Mouse (Mus musculus): ENCODE measurements around the gene Stox2.

Gene Stox2

DNA sequence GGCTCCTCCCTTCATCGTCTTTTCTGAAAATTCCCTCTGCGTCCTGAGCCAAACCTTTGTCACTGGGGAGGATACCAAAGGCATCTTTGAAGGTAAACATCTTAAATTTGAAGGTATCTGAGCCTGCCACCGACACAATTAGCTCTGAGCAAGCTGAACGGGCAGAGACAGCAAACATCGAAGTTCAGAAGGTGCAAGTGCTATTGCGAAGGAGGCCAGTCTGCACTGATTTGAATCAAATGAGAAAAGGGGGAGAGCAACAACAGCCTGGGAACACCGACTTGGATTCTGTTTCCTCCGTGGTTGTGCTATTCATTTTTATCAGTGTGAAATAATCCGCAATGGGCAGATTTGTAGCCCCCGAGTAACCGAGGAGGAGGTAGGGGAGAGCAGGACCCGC lies 202.5 kb downstream of the Stox2 start:
- DNase-seq (ENCODE audit: low read depth in 2 of 2, low spot score in 2 of 2) = no peak

DNA sequence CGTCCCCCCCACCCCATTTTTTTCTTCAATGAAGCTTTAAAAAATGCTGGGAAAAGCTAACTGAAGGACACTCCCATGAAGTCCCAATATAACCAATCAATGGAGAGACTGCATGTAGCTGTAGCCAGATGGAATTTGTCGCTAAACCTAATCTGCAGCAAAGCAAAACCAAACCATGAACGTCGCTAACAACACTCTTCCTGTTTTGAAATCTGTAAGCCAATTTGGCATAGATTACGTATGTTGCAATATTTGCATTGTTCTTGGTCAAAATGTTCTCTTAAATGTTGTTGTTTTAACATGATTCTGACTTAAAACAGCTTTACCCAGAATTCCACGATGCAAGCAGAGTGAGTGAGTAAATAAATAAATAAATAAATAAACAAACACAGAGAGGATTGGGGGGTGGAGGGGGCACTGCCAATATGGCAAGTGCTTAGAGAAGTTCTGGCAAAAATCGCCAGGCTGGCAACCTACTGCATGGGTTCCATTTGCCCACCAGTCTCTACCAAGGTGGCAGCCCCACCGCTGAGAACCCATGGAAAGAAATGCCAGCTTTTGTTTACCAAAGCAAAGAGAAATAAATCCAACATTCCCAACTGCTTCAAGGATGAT lies 203.0 kb downstream of the Stox2 start:
- no peak for DNase-seq (ENCODE audit: low read depth in 2 of 2, low spot score in 2 of 2)

DNA sequence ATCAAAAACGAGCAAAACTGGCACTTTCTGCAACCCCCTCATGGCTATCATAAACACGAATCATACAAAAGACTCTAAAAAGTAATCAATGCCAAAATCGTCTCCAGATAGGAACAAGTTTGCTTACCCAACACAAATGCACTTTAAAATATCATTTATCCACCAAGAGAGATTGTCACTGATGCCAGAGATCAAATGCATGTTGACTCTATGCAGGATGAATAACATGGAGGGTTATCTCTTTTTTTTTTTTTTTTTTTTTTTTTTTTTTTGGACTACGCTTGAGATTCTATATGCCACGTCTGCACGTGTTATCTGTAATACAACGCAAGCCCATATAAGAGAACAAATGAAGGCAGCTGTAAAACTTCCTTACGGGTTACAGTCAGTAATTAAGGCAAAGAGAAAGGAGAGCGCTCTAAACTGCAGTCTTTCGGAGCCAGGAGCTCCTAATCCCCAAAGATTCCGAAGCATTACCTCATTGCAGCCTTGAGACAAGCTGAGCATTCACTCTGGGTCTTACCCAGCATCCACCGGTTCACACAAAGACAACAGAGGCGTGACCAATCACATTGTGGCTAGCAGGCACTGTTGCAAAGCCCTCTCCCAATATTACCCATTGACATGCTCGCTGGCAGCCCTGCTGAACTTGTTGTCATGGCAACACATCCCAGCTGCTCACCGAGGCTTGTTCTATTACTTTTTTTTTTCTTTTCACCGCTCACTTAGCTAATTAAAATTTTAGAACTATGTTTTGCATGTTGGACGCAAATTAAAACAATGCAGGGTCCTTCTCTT lies 203.8 kb downstream of the Stox2 start:
- no peak for DNase-seq (ENCODE audit: low read depth in 2 of 2, low spot score in 2 of 2)

DNA sequence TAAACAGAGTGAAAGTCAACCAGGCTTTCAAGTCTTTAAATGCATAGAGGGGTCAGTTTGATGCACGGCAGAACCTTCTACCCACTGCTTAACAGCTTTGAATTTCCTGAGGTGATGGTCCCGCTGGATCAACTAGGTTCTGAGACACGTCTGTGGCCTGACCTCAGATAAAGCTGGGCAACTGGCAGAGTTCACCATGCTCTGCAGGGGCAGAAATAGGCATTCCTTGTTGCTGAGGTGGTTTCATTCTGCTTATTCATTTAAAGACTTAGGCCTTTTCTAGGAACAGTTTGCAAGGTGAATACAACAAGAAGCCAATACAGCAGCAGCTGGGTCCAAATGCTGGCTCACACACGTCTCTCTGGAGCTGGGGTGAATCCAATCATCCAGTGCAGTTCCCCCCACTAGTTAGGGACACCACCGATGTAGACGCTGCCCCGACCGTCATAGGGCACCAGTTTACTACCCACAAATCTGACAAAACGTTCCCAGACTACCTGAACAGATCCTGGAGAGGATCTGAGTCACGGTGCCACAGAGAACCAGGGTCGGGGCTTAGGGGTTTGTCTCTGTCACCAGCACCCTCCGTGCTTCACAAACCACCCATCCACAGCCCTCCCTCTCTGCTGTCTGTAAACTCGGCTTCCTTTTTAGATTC lies 204.6 kb downstream of the Stox2 start:
- DNase-seq (ENCODE audit: low read depth in 2 of 2, low spot score in 2 of 2) = no peak

DNA sequence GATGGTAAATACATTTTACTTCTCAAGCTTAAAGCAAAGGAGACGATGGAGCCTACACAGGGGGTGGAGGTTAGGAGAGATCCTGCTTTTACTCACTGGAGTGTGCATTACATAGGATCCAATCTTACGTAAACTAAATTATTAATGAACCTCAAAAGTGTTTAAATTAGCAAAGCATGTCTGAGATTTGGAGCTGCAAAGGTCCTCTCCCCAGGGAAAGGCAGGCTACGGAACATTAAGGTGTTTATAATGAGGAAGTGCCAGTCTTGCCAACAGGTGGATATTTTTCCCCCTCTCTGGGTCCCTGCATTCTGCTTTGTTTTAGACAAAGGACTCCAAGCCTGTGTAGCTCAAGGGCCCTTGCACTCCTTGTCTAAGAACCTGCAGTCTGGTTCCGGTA lies 205.3 kb downstream of the Stox2 start:
- no peak for DNase-seq (ENCODE audit: low read depth in 2 of 2, low spot score in 2 of 2)

DNA sequence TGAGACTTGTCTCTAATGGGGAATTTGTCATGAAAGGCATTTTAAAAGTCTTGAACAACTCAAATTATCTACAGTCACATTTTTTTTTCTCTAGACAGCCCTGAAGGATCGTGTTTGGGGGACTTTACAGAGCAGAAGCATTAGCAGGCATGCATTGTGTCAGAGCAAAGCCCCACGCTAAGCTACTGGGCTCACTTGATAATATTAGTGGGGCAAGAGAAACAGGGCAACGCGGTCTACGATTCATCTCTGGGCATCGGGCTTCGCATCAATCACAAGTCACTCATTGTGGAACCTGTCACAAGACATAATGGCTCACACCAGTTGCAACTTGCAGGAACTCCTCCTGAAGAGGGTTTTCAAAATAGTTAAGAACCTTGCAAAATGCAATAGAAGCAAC lies 205.9 kb downstream of the Stox2 start:
- no peak for DNase-seq (ENCODE audit: low read depth in 2 of 2, low spot score in 2 of 2)

- no peak for DNase-seq (ENCODE audit: low read depth in 2 of 2, low spot score in 2 of 2)
Observed at GRCm38 (mm10) chr8:47232081-47232480, 214.1 kb downstream of the Stox2 start.

- no peak for DNase-seq (ENCODE audit: low read depth in 2 of 2, low spot score in 2 of 2)
Observed at GRCm38 (mm10) chr8:47230057-47230456, 216.1 kb downstream of the Stox2 start.

DNA sequence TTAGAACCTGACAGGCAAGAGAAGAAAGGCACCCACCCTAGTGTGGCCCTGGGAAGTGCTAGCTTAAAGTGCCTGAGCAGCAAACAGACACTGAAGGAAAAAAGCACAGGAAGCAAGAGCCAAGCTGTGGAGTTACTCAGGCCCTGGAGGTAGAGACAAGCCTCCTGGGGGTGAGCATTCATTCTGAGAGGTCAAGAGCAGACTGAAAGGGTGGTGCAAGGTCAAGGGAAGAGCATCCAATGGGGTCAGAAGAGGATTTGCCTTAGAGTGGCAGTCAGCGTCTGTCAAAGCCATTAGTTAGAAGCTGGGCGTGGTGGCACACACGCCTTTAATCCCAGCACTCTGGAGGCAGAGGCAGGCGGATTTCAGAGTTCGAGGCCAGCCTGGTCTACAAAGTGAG lies 224.3 kb downstream of the Stox2 start:
- no peak for DNase-seq (ENCODE audit: low read depth in 2 of 2, low spot score in 2 of 2)

- DNase-seq (ENCODE audit: low read depth in 2 of 2, low spot score in 2 of 2) = no peak
Observed at GRCm38 (mm10) chr8:47221191-47221590, 225.0 kb downstream of the Stox2 start.

- DNase-seq (ENCODE audit: low read depth in 2 of 2, low spot score in 2 of 2) = no peak
Observed at GRCm38 (mm10) chr8:47220390-47220789, 225.8 kb downstream of the Stox2 start.

DNA sequence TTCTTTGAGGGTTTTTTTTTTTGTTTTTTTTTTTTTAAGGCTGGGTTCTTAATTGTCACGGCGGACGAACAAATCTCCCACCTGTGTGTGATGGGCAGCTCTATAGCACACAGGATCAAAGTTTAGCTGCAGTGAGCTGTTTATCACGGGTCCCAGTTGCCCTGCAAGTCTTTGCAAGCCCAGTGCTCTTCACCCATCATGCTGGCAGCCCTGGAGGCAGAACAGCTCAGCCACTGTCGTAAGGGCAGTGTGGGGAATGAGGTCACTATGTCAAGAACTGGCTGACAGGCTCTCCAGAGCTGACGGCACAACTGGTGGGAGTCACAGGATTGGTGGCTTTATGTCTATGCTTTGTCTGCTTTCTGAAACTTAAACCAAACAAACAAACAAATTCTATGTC lies 227.6 kb downstream of the Stox2 start:
- DNase-seq (ENCODE audit: low read depth in 2 of 2, low spot score in 2 of 2) = no peak

GRCm38 (mm10) chr8:47218021-47218420 lies 228.1 kb downstream of the Stox2 start:
- no peak for DNase-seq (ENCODE audit: low read depth in 2 of 2, low spot score in 2 of 2)

- DNase-seq (ENCODE audit: low read depth in 2 of 2, low spot score in 2 of 2) = no peak
Observed at GRCm38 (mm10) chr8:47212124-47212523, 234.0 kb downstream of the Stox2 start.

- DNase-seq (ENCODE audit: low read depth in 2 of 2, low spot score in 2 of 2) = no peak
Observed at GRCm38 (mm10) chr8:47211226-47211625, 234.9 kb downstream of the Stox2 start.

DNA sequence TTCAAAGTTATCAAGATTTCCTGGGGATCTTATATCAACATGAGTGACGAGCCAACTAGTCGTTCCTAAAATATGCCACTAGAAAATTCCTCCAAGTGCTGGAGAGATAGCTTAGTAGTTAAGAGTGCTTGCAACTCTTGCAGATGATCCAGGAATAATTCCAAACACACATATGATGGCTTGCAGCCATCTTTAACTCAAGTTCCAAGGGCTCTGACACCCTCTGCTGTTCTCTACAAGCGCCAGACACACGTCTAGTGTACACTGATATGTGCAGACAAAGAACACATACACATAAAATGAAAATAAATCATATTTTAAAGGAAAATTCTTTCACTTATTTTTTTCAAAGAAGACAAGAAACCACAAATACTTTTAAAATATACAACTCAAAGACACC lies 237.9 kb downstream of the Stox2 start:
- DNase-seq (ENCODE audit: low read depth in 2 of 2, low spot score in 2 of 2) = no peak

DNA sequence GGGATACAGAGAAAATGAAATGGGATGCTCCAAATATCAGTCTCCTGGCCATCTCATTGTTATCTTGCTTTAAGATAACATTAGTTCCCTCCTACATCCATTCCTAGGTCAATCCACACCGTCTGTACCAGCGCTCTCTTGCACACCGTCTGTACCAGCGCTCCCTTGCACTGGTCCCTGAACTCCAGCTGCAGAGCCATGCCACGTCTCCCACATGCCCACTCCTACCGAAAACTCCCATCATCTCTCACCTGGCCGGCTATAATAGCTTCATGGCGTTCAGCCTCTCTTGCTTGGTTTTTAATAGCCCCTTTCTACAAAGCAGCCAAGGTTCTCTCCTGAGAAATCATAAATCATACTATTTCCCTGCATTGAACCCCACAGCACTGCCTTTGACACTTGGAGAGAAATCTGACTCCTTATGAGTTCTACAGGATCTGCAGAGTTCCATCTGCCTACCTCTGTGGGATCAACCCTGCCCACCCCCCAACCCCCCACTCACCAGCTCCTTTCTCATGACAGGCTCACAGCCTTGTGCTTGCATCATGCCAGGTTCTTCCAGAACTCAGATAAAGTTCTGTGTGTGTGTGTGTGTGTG lies 239.4 kb downstream of the Stox2 start:
- no peak for DNase-seq (ENCODE audit: low read depth in 2 of 2, low spot score in 2 of 2)

- no peak for DNase-seq (ENCODE audit: low read depth in 2 of 2, low spot score in 2 of 2)
Observed at GRCm38 (mm10) chr8:47205472-47205871, 240.7 kb downstream of the Stox2 start.

DNA sequence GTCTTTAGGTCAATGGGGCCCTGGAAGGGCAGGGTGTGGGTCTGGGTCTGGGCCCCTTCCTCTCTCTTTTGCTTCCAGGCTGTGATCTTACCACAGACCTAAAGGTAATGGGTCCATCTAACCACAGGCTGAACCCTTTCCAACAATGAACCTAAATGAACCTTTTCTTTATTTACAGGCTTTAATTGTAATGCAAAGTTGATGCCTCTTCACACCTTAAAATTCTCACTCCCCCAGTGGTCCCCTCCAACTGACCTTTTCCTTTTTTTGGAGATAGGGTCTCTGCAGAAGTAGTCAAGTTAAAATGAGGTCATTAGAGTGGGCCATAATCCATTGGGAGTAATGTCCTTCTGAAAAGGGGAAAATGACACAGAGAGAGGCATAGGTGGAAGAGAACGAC lies 249.8 kb downstream of the Stox2 start:
- no peak for DNase-seq (ENCODE audit: low read depth in 2 of 2, low spot score in 2 of 2)

- no peak for DNase-seq (ENCODE audit: low read depth in 2 of 2, low spot score in 2 of 2)
Observed at GRCm38 (mm10) chr8:47193321-47193996, 252.7 kb downstream of the Stox2 start.
